8 mouse cellular contexts compared by ENCODE assay signal in the genomic region with DNA sequence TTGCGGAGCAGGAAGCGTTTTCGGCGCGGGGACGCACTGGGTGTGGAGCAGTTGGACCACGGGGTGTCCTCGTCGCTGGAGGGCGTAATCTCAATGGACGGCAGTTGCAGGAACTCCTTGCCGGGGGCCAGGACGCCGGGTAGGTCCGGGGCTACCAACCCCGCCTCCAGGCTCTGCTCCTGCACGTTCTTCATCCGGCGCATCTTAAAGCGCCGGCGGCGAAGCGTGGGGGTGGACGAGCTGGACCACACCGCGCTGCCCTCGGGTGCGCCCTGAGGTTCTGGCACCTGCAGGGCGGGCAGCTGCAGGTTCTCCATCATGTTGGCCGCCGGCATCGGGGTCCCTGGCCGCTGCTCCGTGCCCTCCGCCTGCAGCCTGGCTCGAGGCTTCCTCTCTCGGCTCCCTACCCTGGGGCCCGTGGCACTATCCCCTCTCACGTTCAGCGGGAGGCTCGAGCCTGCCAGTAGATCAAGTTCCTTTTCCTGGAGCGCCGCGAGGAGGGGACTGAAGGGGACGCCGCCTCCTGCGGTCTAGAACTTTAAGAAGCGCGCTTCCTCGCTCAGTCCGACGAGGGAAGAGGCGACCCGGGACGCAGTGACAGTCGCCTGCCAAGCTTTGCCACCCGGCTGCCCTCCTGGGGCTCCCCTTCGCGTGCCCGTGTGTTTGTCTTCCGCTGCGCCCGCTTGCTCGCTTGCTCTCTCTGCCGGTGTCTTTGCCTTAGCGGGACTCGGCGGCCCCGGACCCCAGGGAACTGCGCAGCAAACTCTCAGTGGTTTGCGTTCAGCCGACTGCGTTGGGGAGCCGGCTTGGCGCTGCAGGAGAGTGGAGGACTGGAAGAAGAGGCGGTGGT.
A peak's percentile ranks its signal among the peaks of the same experiment; 100 is the strongest.
DNase-seq lines count a peak whose midpoint lies in the region; ATAC-seq and TF ChIP-seq lines count a peak whose summit lies in the region.

No protein-coding gene starts in this region.

- H3K27me3 ChIP-seq in intestine, embryonic 16.5 days (replicated peaks; ENCODE audit: control insufficient read depth, insufficient read depth, low read length): no peaks in the 10 kb centered on the region
- 0 out of 2 replicates have a peak, but pooled peaks cover 2% of the 10 kb centered on the region for H3K27me3 ChIP-seq in liver, embryonic 14.5 days (ENCODE audit: control insufficient read depth, insufficient read depth, low read length)
- no peaks in the 10 kb centered on the region for H3K27me3 ChIP-seq in splenic B cell, adult 2 months (ENCODE audit: control insufficient read depth, insufficient read depth, low read length, poor library complexity, severe bottlenecking)

- H3K9ac ChIP-seq in intestine, embryonic 16.5 days (ENCODE audit: low read depth, low read length): peak overlapping the region; percentile 79
- no peak overlapping the region for H3K9ac ChIP-seq in liver, embryonic 14.5 days (replicated peaks)

- TF ChIP-seq EP300 in liver, embryonic 14.5 days (IDR thresholded peaks at IDR 0.05; ENCODE audit: low read depth): no peak

- peak overlapping the region; percentile 88 for H3K4me2 ChIP-seq in intestine, embryonic 16.5 days (ENCODE audit: low read depth, low read length)
- peak overlapping the region; percentile 75 for H3K4me2 ChIP-seq in liver, embryonic 14.5 days (ENCODE audit: low read depth)

- no peaks in the 10 kb centered on the region for H3K9me3 ChIP-seq in intestine, embryonic 16.5 days (ENCODE audit: control insufficient read depth, low read length)
- no peaks in the 10 kb centered on the region for H3K9me3 ChIP-seq in liver, embryonic 14.5 days (ENCODE audit: control insufficient read depth, low read length)

- TF ChIP-seq CTCF in liver, embryonic 14.5 days (IDR thresholded peaks at IDR 0.05; ENCODE audit: low read depth): no peak

- peak; percentile 43 for DNase-seq in kidney, adult 18-20 months
- no peak for DNase-seq in kidney, adult 8-10 months
- DNase-seq in embryo, embryonic 10.5 days (ENCODE audit: low spot score): peak; percentile 60
- no peak for DNase-seq in liver, embryonic 14.5 days (ENCODE audit: low read depth in 3 of 3, low spot score in 3 of 3)
- peak; percentile 81 for DNase-seq in naive thymus-derived CD4-positive, alpha-beta T cell, adult 2 months (ENCODE audit: low read depth)
- peak; percentile 59 for DNase-seq in splenic B cell, adult 2 months (ENCODE audit: low read depth, low spot score)

- H3K4me3 ChIP-seq in intestine, embryonic 16.5 days (ENCODE audit: low read length): peak overlapping the region; percentile 68
- peak overlapping the region; percentile 53 to 64 for H3K4me3 ChIP-seq in liver, embryonic 14.5 days (ENCODE audit: insufficient read depth in 1 of 2, low read depth in 2 of 2, low read length in 2 of 2)

- no peaks in the 10 kb centered on the region for H3K36me3 ChIP-seq in intestine, embryonic 16.5 days (ENCODE audit: control insufficient read depth, insufficient read depth, low read length)
- no peaks in the 10 kb centered on the region for H3K36me3 ChIP-seq in liver, embryonic 14.5 days (replicated peaks; ENCODE audit: control insufficient read depth, insufficient read depth, low read depth)
- no peaks in the 10 kb centered on the region for H3K36me3 ChIP-seq in splenic B cell, adult 2 months (ENCODE audit: control insufficient read depth, insufficient read depth, low read length, poor library complexity, severe bottlenecking)

- peak overlapping the region; percentile 69 for H3K27ac ChIP-seq in intestine, embryonic 16.5 days (ENCODE audit: low read length)
- no peak overlapping the region for H3K27ac ChIP-seq in liver, embryonic 14.5 days

- under 1% methylated on average over 68 of the region's 77 CpGs for WGBS in intestine, embryonic 16.5 days
- under 1% methylated on average over 76 of the region's 77 CpGs for WGBS in liver, embryonic 14.5 days (ENCODE audit: insufficient replicate concordance)

- peaks cover 10% of the 10 kb centered on the region; the same call in 1 of the 2 replicates for H3K4me1 ChIP-seq in intestine, embryonic 16.5 days (ENCODE audit: control insufficient read depth, insufficient read depth, low read length)
- peaks cover 0 to 11% of the 10 kb centered on the region in 2 experiments; a peak in 3 of 4 replicates for H3K4me1 ChIP-seq in liver, embryonic 14.5 days (replicated peaks; ENCODE audit: control insufficient read depth in 2 of 2, insufficient read depth in 2 of 2, low read length in 1 of 2)

- ATAC-seq in granulocyte monocyte progenitor cell, adult 5-6 weeks (replicated peaks; ENCODE audit: poor library complexity, severe bottlenecking): peak; percentile 63
- peak; percentile 59 for ATAC-seq in intestine, embryonic 16.5 days
- peak; percentile 61; the same call in 1 of the 2 replicates for ATAC-seq in liver, embryonic 14.5 days (ENCODE audit: insufficient read depth)

Comparison
In these comparisons a context has a peak if more than half of its experiments do, and no peak if none do; other contexts are left out.
1. DNase-seq: peak in kidney, adult 18-20 months (single experiment), embryo, embryonic 10.5 days (single experiment), naive thymus-derived CD4-positive, alpha-beta T cell, adult 2 months (single experiment) and splenic B cell, adult 2 months (single experiment); none in kidney, adult 8-10 months (0 of 2) and liver, embryonic 14.5 days (0 of 3).
2. Peak in every context shown above with its lines, with median percentiles within 50 percentile points of each other: ATAC-seq.